Comparison of ENCODE assay signal across 27 mouse cellular contexts in genomic region chr15:84052390-84052789, GRCm38 (mm10). TPM values are rescaled to one million over a fixed set of nuclear protein-coding genes. Genes with fewer than 3 reads are reported as not detected.
"Had no signal": no experiment of that assay in that cellular context is flagged by ENCODE, and none has a peak within 500 bp of the region (broad histone marks: within the 10 kb centered on the region; RNA-seq: fewer than 3 reads in every experiment).

No protein-coding gene starts in this region.

- DNase-seq: gastrocnemius, adult 2 months; gastrocnemius, postnatal 10 days; gastrocnemius, postnatal 25 days; heart, adult 18-20 months; heart, postnatal 10 days; heart, postnatal 36 days; kidney, adult 11 months; kidney, adult 2 months; kidney, adult 9 months; kidney, postnatal 14 days; kidney, postnatal 36 days; layer of hippocampus, adult 9-11 months; layer of hippocampus, postnatal 36 days; left cerebral cortex, postnatal 4 days had no signal

- ATAC-seq: intestine, embryonic 16.5 days had no signal

- H3K4me2 ChIP-seq: heart, embryonic 12.5 days; hindbrain, embryonic 13.5 days; hindbrain, embryonic 15.5 days; kidney, embryonic 15.5 days; limb, embryonic 13.5 days; limb, embryonic 15.5 days had no signal

- H3K4me3 ChIP-seq: gastrocnemius, adult 2 months; heart, embryonic 10.5 days; heart, embryonic 12.5 days; hindbrain, embryonic 13.5 days; hindbrain, embryonic 15.5 days; kidney, embryonic 15.5 days; limb, embryonic 13.5 days; limb, embryonic 15.5 days had no signal

- H3K36me3 ChIP-seq: heart, embryonic 10.5 days; heart, embryonic 12.5 days; hindbrain, embryonic 13.5 days; hindbrain, embryonic 15.5 days; kidney, embryonic 15.5 days; limb, embryonic 13.5 days; limb, embryonic 15.5 days had no signal

- H3K27ac ChIP-seq: gastrocnemius, adult 2 months; heart, embryonic 10.5 days; hindbrain, embryonic 13.5 days; hindbrain, embryonic 15.5 days; hindbrain, postnatal 0 days; kidney, embryonic 15.5 days; kidney, postnatal 0 days; limb, embryonic 13.5 days; limb, embryonic 15.5 days had no signal

- H3K9me3 ChIP-seq: heart, embryonic 10.5 days; heart, embryonic 12.5 days; hindbrain, embryonic 13.5 days; hindbrain, embryonic 15.5 days; kidney, embryonic 15.5 days; limb, embryonic 13.5 days; limb, embryonic 15.5 days had no signal

- H3K9ac ChIP-seq: heart, embryonic 12.5 days; hindbrain, embryonic 13.5 days; hindbrain, embryonic 15.5 days; kidney, embryonic 15.5 days; limb, embryonic 13.5 days; limb, embryonic 15.5 days had no signal

RNA-seq across cellular contexts. Expression of gene Efcab6, which starts 12.8 kb away (rescaled TPM):
- polyA plus RNA-seq: heart, embryonic 10.5 days; heart, embryonic 12.5 days; large intestine, adult 2 months; limb, embryonic 11.5 days; liver, adult 2 months had no signal

RNA-seq across cellular contexts. Expression of gene Sult4a1, which starts 53.2 kb away (rescaled TPM):
- polyA plus RNA-seq: liver, adult 2 months had no signal
